Mouse (Mus musculus) frontal cortex, postnatal 36 days (tissue): ENCODE results near the gene Ly6g6d.

ENCODE experiments used
- DNase-seq, 2 experiments: peaks; one replicate each; pipeline ENCODE4 v3.0.0; 2022; ENCODE audit warnings: low spot score in 2 of 2

Gene Ly6g6d

GRCm38 (mm10) chr17:35024261-35024660, 53.6 kb downstream of the Ly6g6d start:
- DNase-seq: no peak

- DNase-seq: no peak
These were observed 54.1 kb downstream of the Ly6g6d start for GRCm38 (mm10) chr17:35023756-35024155.

- DNase-seq: no peak
These were observed 54.6 kb downstream of the Ly6g6d start for GRCm38 (mm10) chr17:35023221-35023620.

GRCm38 (mm10) chr17:35022541-35023060, 55.3 kb downstream of the Ly6g6d start:
- no peak for DNase-seq

GRCm38 (mm10) chr17:35021842-35022477, 55.9 kb downstream of the Ly6g6d start:
- no peak for DNase-seq
